Mouse (Mus musculus): ENCODE measurements around the gene Tmem238. TPM values are rescaled to one million over a fixed set of nuclear protein-coding genes. Genes with fewer than 3 reads are reported as not detected.
"Not testable (repeated sequence)": the region's sequence is repeated elsewhere in the genome, so short reads cannot be mapped to it uniquely, and the experiment has no call there.

Tmem238 gene
- total RNA-seq (2021), result 1 to 10 TPM; 2.4 to 2.6 TPM
- long read RNA-seq, experiment 1, transcript Tmem238-201 (2 exons, 1,375 nt), result major isoform, 5 of 7 reads
- long read RNA-seq, experiment 1, partial matches to known transcripts, result 0 of 7 reads
- long read RNA-seq, experiment 1, other reads (novel, unspliced or antisense), result 1 of 7 reads
- long read RNA-seq, experiment 2, transcript Tmem238-201 (2 exons, 1,375 nt), result major isoform, 8 of 9 reads
- long read RNA-seq, experiment 2, partial matches to known transcripts, result 0 of 9 reads
- long read RNA-seq, experiment 2, other reads (novel, unspliced or antisense), result 1 of 9 reads

- DNase-seq (ENCODE audit: low spot score in 2 of 2), result no peak
These were observed at the start of gene Tmem238 for GRCm38 (mm10) chr7:4789436-4789935. Gene Tmem238 (minus strand): TSS chr7:4789656.

- DNase-seq (ENCODE audit: low spot score in 2 of 2), result no peak
These were observed 48.2 kb upstream of the Tmem238 start for GRCm38 (mm10) chr7:4837639-4838038.

- DNase-seq (ENCODE audit: low spot score in 2 of 2), result peak in 1 of 2 experiments; percentile 55
These were observed 46.9 kb upstream of the Tmem238 start for GRCm38 (mm10) chr7:4836351-4836792.

GRCm38 (mm10) chr7:4835631-4836327, 46.3 kb upstream of the Tmem238 start:
- DNase-seq (ENCODE audit: low spot score in 2 of 2), result no peak

GRCm38 (mm10) chr7:4830476-4830875, 41.0 kb upstream of the Tmem238 start:
- no peak for DNase-seq (ENCODE audit: low spot score in 2 of 2)

- DNase-seq (ENCODE audit: low spot score in 2 of 2), result no peak
These were observed 35.9 kb upstream of the Tmem238 start for GRCm38 (mm10) chr7:4825365-4825764.

GRCm38 (mm10) chr7:4822162-4822907, 32.9 kb upstream of the Tmem238 start:
- no peak for DNase-seq (ENCODE audit: low spot score in 2 of 2)

- peak; percentile 38 to 69 for DNase-seq (ENCODE audit: low spot score in 2 of 2)
These were observed 32.2 kb upstream of the Tmem238 start for GRCm38 (mm10) chr7:4821690-4822089.

GRCm38 (mm10) chr7:4820925-4821324, 31.5 kb upstream of the Tmem238 start:
- not testable (repeated sequence) for DNase-seq (ENCODE audit: low spot score in 2 of 2)

- no peak for DNase-seq (ENCODE audit: low spot score in 2 of 2)
These were observed 27.1 kb upstream of the Tmem238 start for GRCm38 (mm10) chr7:4816559-4816958.

- DNase-seq (ENCODE audit: low spot score in 2 of 2), result no peak
These were observed 23.8 kb upstream of the Tmem238 start for GRCm38 (mm10) chr7:4813105-4813791.

- DNase-seq (ENCODE audit: low spot score in 2 of 2), result peak; percentile 98 to 99
These were observed 23.0 kb upstream of the Tmem238 start, which contains the start of gene Ube2s for GRCm38 (mm10) chr7:4812303-4813104. Gene Ube2s (minus strand): TSS chr7:4812590.

- DNase-seq (ENCODE audit: low spot score in 2 of 2), result peak in 1 of 2 experiments; percentile 65
These were observed 22.4 kb upstream of the Tmem238 start for GRCm38 (mm10) chr7:4811842-4812302.

GRCm38 (mm10) chr7:4811131-4811530, 21.7 kb upstream of the Tmem238 start:
- not testable (repeated sequence) for DNase-seq (ENCODE audit: low spot score in 2 of 2)

- no peak for DNase-seq (ENCODE audit: low spot score in 2 of 2)
These were observed 17.3 kb upstream of the Tmem238 start for GRCm38 (mm10) chr7:4806716-4807115.

- DNase-seq (ENCODE audit: low spot score in 2 of 2), result no peak
These were observed 12.8 kb upstream of the Tmem238 start for GRCm38 (mm10) chr7:4802247-4802646.

- peak in 1 of 2 experiments; percentile 58 for DNase-seq (ENCODE audit: low spot score in 2 of 2)
These were observed 6.4 kb upstream of the Tmem238 start for GRCm38 (mm10) chr7:4795767-4796433.

- DNase-seq (ENCODE audit: low spot score in 2 of 2), result no peak
These were observed 5.2 kb upstream of the Tmem238 start for GRCm38 (mm10) chr7:4794631-4795168.

- no peak for DNase-seq (ENCODE audit: low spot score in 2 of 2)
These were observed 4.2 kb upstream of the Tmem238 start for GRCm38 (mm10) chr7:4793674-4794073.

All from layer of hippocampus, postnatal 14 days (tissue).